Mouse (Mus musculus): ENCODE measurements around the gene Prickle2.

GRCm38 (mm10) chr6:92553086-92553485, 152.9 kb downstream of the Prickle2 start:
- TF ChIP-seq CTCF (IDR thresholded peaks at IDR 0.05; ENCODE audit: insufficient read depth, low read depth, low read length), result no peak
- TF ChIP-seq POLR2A (IDR thresholded peaks at IDR 0.05; ENCODE audit: insufficient read depth, low read depth, low read length), result no peak

Data from olfactory bulb, adult 2 months (tissue).